Mouse (Mus musculus) B cell, adult 67 days (primary cell): ENCODE results near the gene Olfr340. TPM values are rescaled to one million over a fixed set of nuclear protein-coding genes. Genes with fewer than 3 reads are reported as not detected.

ENCODE experiments used
- total RNA-seq, 2 experiments: library from RNA; stranded (reverse); gene quantifications; 4 replicates each; pipeline ENCODE4 v1.2.4; 2023

Olfr340 gene
- not detected for total RNA-seq

GRCm38 (mm10) chr2:36452287-36452686, at the start of gene Olfr340:
Gene Olfr340 (plus strand): TSS chr2:36452587.

GRCm38 (mm10) chr2:36418647-36419046, 33.7 kb upstream of the Olfr340 start, which contains the start of gene Olfr339:
Gene Olfr339 (plus strand): TSS chr2:36418947.

DNA sequence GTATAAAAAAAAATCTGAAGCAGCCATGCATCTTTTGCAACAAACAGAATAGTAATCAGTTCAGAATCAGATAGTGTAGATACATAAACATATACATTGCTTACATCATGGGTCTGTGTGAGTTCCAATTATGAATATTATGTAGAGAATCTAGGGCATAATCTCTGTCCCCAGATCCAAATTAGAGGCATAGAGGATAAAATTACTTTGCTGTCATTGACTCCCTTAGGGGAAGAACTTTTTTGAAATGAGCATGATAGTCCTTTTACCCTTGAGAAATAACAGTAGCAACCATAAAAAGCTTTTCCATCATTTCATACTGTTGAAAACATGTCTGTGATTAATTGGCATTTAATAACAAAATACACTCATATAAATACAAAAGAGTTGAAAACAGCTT, 30.0 kb downstream of the Olfr340 start, which contains the start of gene Olfr341:
Olfr341 (minus strand) TSS at position 101 of the 400 bp plus-strand sequence.

Other genes with a start within 250 kb of the Olfr340 start
- under 1 TPM; 0.39 to 0.84 TPM for gene Ptgs1, start 222.2 kb upstream of the Olfr340 start, total RNA-seq
- gene Olfr338, start 79.1 kb upstream of the Olfr340 start, total RNA-seq, result not detected
- gene Olfr339, start 33.6 kb upstream of the Olfr340 start, total RNA-seq, result not detected
- gene Olfr341, start 29.9 kb downstream of the Olfr340 start, total RNA-seq, result not detected
- not detected for gene Olfr342, start 72.4 kb downstream of the Olfr340 start, total RNA-seq
- gene Olfr344, start 114.1 kb downstream of the Olfr340 start, total RNA-seq, result not detected
- not detected for gene Olfr345, start 187.5 kb downstream of the Olfr340 start, total RNA-seq
- gene Olfr346, start 233.2 kb downstream of the Olfr340 start, total RNA-seq, result not detected